Mouse (Mus musculus) olfactory bulb, adult 2 months (tissue): ENCODE measurements at regions not wholly inside any gene's neighbourhood (a gene's known extent, or its start where the extent isn't known, plus 50 kb on each side); places are given as distances from the start of the nearest gene placed in this dataset.

Source experiments
- CTCF ChIP-seq: fragments of 200-500 bp; IDR thresholded peaks from 2 replicates; pipeline ENCODE4 v1.5.1; 2012; ENCODE audit warnings: low read depth, mild to moderate bottlenecking, low read length, moderate library complexity; ENCODE audit not compliant: insufficient read depth
- POLR2A ChIP-seq: fragments of 200-500 bp; IDR thresholded peaks from 2 replicates; pipeline ENCODE4 v1.6.1; 2012; ENCODE audit warnings: mild to moderate bottlenecking, low read depth, low read length, moderate library complexity; ENCODE audit not compliant: insufficient read depth

DNA sequence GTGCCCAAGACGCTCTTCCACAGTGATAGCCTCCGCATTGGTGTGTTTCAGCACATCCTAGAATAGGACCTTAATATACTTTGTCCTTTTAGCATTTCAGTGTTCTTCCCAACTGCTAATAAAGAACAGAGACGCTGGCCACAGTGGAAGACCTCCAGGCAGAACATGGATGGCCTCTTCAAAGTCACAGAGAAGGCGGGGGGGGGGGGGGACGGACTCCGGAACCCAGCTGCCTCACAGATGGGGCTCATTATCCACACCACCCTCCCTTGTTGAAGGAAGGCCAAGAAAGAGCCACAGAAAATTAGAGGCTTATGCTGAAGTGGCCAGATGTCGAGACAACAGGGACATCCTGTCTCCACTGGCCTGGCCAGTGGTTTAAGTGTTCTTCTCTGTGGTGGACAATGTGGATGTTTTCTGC lies 192.7 kb upstream of the Cdh11 start:
- no peak for TF ChIP-seq CTCF
- TF ChIP-seq POLR2A, result no peak
